Mouse (Mus musculus) testis, adult 2 months (tissue): ENCODE results near the gene Dnajb9. TPM values are rescaled to one million over a fixed set of nuclear protein-coding genes. Genes with fewer than 3 reads are reported as not detected.
"Not testable (repeated sequence)": the region's sequence is repeated elsewhere in the genome, so short reads cannot be mapped to it uniquely, and the experiment has no call there.

Experiments used
- H3K27ac ChIP-seq: fragments of 200-500 bp; 2 replicates; pipeline ENCODE4 v1.5.1; 2012; ENCODE audit warnings: low read depth, low read length; ENCODE audit not compliant: control insufficient read depth, insufficient read depth
- H3K27me3 ChIP-seq: fragments of 200-500 bp; 2 replicates; pipeline ENCODE4 v1.6.1; 2012; ENCODE audit warnings: mild to moderate bottlenecking, low read length, moderate library complexity; ENCODE audit not compliant: control insufficient read depth, insufficient read depth
- H3K36me3 ChIP-seq: fragments of 200-500 bp; 2 replicates; pipeline ENCODE4 v1.6.1; 2012; ENCODE audit warnings: mild to moderate bottlenecking, low read length; ENCODE audit not compliant: control insufficient read depth, insufficient read depth
- H3K4me1 ChIP-seq: fragments of 200-500 bp; 2 replicates; pipeline ENCODE4 v1.6.1; 2012; ENCODE audit warnings: low read length; ENCODE audit not compliant: control insufficient read depth, insufficient read depth
- H3K4me3 ChIP-seq: fragments of 200-500 bp; 2 replicates; pipeline ENCODE4 v1.5.1; 2012; ENCODE audit warnings: low read depth, mild to moderate bottlenecking, low read length, moderate library complexity, mixed read lengths; ENCODE audit not compliant: control insufficient read depth
- CTCF ChIP-seq: fragments of 200-500 bp; IDR thresholded peaks from 2 replicates; pipeline ENCODE4 v1.5.1; 2012; ENCODE audit warnings: low read depth, mild to moderate bottlenecking, inconsistent platforms, low read length, moderate library complexity; ENCODE audit not compliant: control insufficient read depth, insufficient read depth, insufficient replicate concordance
- POLR2A ChIP-seq: fragments of 200-500 bp; IDR thresholded peaks from 2 replicates; pipeline ENCODE4 v1.6.1; 2012; ENCODE audit warnings: low read depth, mild to moderate bottlenecking, inconsistent platforms, low read length, moderate library complexity; ENCODE audit not compliant: control insufficient read depth
- polyA plus RNA-seq: library from polyadenylated mRNA; depleted of rRNA; stranded (reverse); fragments of >200 nt; gene quantifications from 2 replicates; pipeline ENCODE4 v1.2.3, GENCODE M21; 2012

Gene Dnajb9
- polyA plus RNA-seq, 1 experiment: 23.8 TPM

GRCm38 (mm10) chr12:44221651-44222356, 11.7 kb upstream of the Dnajb9 start:
- no peaks in the 10 kb centered on the region for H3K36me3 ChIP-seq
- peaks cover 5% of the 10 kb centered on the region for H3K4me1 ChIP-seq
- H3K27me3 ChIP-seq: no peaks in the 10 kb centered on the region
- TF ChIP-seq POLR2A: no peak
- TF ChIP-seq CTCF: no peak
- H3K27ac ChIP-seq: no peak overlapping the region
- peak overlapping the region; percentile 79 for H3K4me3 ChIP-seq

DNA sequence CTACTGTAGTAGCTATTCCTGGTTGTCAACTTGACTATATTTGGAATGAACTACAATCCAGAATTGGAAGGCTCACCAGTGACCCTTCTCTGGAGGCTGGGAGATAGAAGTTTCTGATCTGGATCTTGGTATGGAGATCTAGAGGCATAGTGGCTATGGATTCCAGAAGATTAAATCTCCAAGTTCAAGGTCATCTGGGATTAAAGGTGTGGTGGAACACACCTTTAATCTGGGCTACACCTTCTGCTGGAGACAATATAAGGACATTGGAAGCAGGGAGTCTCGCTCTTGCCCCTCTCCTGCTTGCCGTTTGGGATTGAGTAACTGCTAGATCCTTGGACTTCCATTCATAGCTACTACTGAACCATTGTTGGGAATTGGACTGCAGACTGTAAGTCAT, 10.9 kb upstream of the Dnajb9 start, which contains the start of gene Pnpla8:
TSS of gene Pnpla8 (plus strand) at position 301 of the 400 bp plus-strand sequence.
- peak within 1 kb of the TSS; percentile 79 for H3K4me3 ChIP-seq
- H3K36me3 ChIP-seq, H3K27me3 ChIP-seq, H3K27ac ChIP-seq, H3K4me1 ChIP-seq: not testable (repeated sequence)

GRCm38 (mm10) chr12:44211555-44211954, 1.4 kb upstream of the Dnajb9 start:
- H3K4me1 ChIP-seq: no peaks in the 10 kb centered on the region
- no peak overlapping the region for H3K27ac ChIP-seq
- H3K36me3 ChIP-seq: no peaks in the 10 kb centered on the region
- TF ChIP-seq POLR2A: no peak
- no peak for TF ChIP-seq CTCF
- H3K27me3 ChIP-seq: no peaks in the 10 kb centered on the region
- H3K4me3 ChIP-seq: peak overlapping the region; percentile 30; the same call in 1 of the 2 replicates

GRCm38 (mm10) chr12:44209141-44209823, 844 bp downstream of the Dnajb9 start:
- TF ChIP-seq POLR2A (no peak), CTCF (no peak)
- Histone ChIP-seq H3K4me3 (peak overlapping the region; percentile 98), H3K27me3 (no peaks in the 10 kb centered on the region), H3K4me1 (no peaks in the 10 kb centered on the region), H3K36me3 (no peaks in the 10 kb centered on the region), H3K27ac (peak overlapping the region; percentile 97)

DNA sequence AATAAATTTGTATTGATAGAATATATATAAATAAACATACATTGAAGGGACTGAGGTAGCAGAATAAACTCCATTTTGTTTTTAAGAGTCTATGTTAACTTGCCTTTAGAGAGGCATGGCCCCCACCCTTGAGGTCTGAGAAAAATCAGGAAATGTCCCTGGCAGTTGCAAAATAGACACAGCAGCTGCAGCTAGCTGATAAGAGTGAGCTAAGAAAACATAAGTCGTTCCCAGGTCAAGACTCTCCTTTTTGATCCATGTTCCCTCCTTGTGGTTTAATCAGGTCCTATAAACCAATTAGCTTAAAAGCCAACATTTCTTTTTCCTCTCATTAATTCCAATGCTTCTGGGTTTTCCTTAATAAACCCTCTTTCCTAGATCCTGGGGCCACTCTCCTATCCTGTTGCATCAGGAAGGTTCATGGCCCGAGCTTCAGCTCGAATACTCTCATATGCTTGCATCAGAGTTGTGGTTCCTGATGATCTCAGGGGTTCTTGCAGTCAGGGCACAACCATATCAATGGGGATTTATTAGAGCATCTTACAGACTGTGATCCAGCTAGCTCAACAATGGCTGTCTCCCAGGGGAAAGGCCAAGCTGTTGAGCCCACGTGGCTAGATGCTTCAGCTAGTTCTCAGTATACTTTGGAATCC, 12.1 kb downstream of the Dnajb9 start:
- H3K27ac ChIP-seq: no peak overlapping the region
- H3K4me1 ChIP-seq: no peaks in the 10 kb centered on the region

DNA sequence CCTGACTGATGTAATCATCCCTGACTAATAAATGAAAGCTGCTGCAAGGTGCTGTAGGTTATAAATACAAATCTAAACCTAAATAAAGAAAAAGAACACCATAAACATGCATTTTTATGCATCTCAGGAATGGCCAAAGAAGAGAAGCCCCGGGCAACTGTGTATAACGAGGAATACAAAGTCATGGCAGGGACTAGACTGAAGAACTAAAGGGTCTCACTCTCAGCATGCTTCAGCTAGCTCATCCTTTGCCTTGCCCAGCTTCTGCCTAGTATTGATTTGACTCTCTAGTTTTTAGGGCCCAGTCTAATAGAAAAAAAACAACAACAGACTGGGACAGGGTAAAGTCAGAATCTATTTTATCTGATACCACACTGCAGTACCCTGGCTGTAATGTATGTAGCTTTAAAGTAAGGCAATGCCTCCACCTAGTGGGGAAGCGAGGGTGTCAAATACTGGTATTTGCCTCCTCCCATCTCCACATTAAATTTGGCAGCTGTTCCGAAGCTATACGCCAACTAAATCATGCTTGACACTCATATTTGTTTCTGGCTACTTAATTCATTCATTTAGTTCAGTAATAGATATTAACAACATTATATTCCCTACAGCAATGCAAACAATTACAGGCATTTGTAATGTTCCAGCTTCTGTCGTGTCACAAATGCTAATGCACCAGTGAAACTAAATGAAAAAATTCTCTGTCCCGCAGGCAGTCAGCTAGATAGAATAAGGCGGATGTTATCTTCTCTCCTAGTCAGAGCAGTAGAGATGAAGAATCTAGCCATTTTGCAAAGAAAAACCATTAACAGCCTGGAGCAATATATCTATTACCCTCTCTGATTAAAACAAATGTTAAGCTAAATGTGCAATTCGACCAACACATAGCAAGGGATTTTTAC, 28.8 kb downstream of the Dnajb9 start:
- Histone ChIP-seq H3K27me3 (no peaks in the 10 kb centered on the region), H3K27ac (no peak overlapping the region), H3K4me3 (no peak overlapping the region), H3K36me3 (no peaks in the 10 kb centered on the region), H3K4me1 (no peaks in the 10 kb centered on the region)
- TF ChIP-seq POLR2A (no peak), CTCF (no peak)

More for the DNA sequence above, 12.1 kb downstream of the Dnajb9 start:
- TF ChIP-seq POLR2A (no peak), CTCF (no peak)
- H3K27me3 ChIP-seq: no peaks in the 10 kb centered on the region
- no peaks in the 10 kb centered on the region for H3K36me3 ChIP-seq
- no peak overlapping the region for H3K4me3 ChIP-seq

GRCm38 (mm10) chr12:44177038-44177355, 33.1 kb downstream of the Dnajb9 start:
- H3K4me3 ChIP-seq: no peak overlapping the region
- H3K27me3 ChIP-seq: no peaks in the 10 kb centered on the region
- H3K27ac ChIP-seq: no peak overlapping the region
- H3K4me1 ChIP-seq: no peaks in the 10 kb centered on the region
- TF ChIP-seq CTCF (no peak), POLR2A (no peak)
- no peaks in the 10 kb centered on the region for H3K36me3 ChIP-seq
